Mouse (Mus musculus) hindbrain, embryonic 11.5 days (tissue): ENCODE data around the gene Gm21974. TPM values are rescaled to one million over a fixed set of nuclear protein-coding genes. Genes with fewer than 3 reads are reported as not detected.

ENCODE experiments used
- ATAC-seq: fragments of 200-750 bp; cut with Nextera tagmentation; 2 replicates; pipeline ENCODE4 v1.8.0; 2017; ENCODE audit warnings: mild to moderate bottlenecking, moderate TSS enrichment, moderate library complexity; ENCODE audit not compliant: low FRiP score
- DNase-seq: peaks from one replicate; pipeline ENCODE4 v3.0.0-alpha.2; 2015; ENCODE audit warnings: low spot score
- H3K27ac ChIP-seq: fragments of 300-500 bp; sonication (generic); 2 replicates; pipeline ENCODE4 v1.5.1; 2014; ENCODE audit warnings: mild to moderate bottlenecking, low read depth, low read length
- H3K27me3 ChIP-seq: fragments of 300-500 bp; sonication (generic); 2 replicates; pipeline ENCODE4 v1.6.1; 2014; ENCODE audit warnings: mild to moderate bottlenecking, low read length, moderate library complexity, mixed read lengths; ENCODE audit not compliant: control insufficient read depth, insufficient read depth
- H3K36me3 ChIP-seq: fragments of 300-500 bp; sonication (generic); 2 replicates; pipeline ENCODE4 v1.6.1; 2014; ENCODE audit warnings: mild to moderate bottlenecking, low read length, moderate library complexity, mixed read lengths; ENCODE audit not compliant: control insufficient read depth, insufficient read depth
- H3K4me1 ChIP-seq: fragments of 300-500 bp; sonication (generic); replicated peaks from 2 replicates; pipeline ENCODE4 v1.6.1; 2014; ENCODE audit warnings: low read length, mixed read lengths; ENCODE audit not compliant: control insufficient read depth, insufficient read depth
- H3K4me2 ChIP-seq: fragments of 300-500 bp; sonication (generic); replicated peaks from 2 replicates; pipeline ENCODE4 v1.6.1; 2014; ENCODE audit warnings: mild to moderate bottlenecking, low read depth, low read length
- H3K4me3 ChIP-seq: fragments of 300-500 bp; sonication (generic); 2 replicates; pipeline ENCODE4 v1.5.1; 2014; ENCODE audit warnings: low read depth, low read length
- H3K9ac ChIP-seq: fragments of 300-500 bp; sonication (generic); 2 replicates; pipeline ENCODE4 v1.6.1; 2014; ENCODE audit warnings: low read depth, low read length
- H3K9me3 ChIP-seq: fragments of 300-500 bp; sonication (generic); 2 replicates; pipeline ENCODE4 v1.6.1; 2016; ENCODE audit warnings: low read length; ENCODE audit not compliant: control insufficient read depth
- WGBS: fragments of 180-500 bp; shearing (Covaris S2); extraction: QIAGEN DNeasy Blood & Tissue Kit; methylation state at CpG from one replicate; pipeline ENCODE4 v1.1.7; 2014; 5-methylcytosine and 5-hydroxymethylcytosine counted together
- polyA plus RNA-seq: library from polyadenylated mRNA; unstranded; fragments of >200 nt; fragmentation: Nextera tagmentation; extraction: Ambion mirVana; gene quantifications from 2 replicates; pipeline ENCODE4 v1.2.1, GENCODE M21; 2014

Gene Gm21974
- polyA plus RNA-seq, 1 experiment from 2014 or later, result not detected

DNA sequence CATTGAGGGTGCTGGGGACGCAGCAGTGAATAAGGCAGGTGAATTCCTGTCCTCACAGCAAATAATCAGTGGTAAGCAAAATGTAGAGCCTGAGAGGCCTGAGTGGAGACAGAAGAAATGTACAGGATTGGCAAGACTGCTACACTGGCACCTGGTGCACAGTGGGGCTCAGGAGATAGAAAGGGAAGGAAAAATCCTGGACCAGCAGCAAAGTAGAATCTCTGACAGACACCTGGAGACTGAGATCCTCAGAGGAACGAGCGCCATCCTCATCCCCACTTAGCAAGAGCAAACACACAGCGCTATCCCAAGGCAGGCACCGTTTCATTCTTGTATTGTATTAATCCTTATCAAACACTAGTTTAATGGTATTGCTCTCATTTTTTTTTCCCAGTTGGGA is 57.8 kb downstream of the Gm21974 start:
- DNase-seq (no peak), ATAC-seq (no peak)
- Histone ChIP-seq H3K4me1 (no peaks in the 10 kb centered on the region; the same call in 1 of the 2 replicates), H3K27me3 (no peaks in the 10 kb centered on the region), H3K4me2 (no peak overlapping the region), H3K4me3 (no peak overlapping the region), H3K9me3 (no peaks in the 10 kb centered on the region), H3K27ac (no peak overlapping the region), H3K9ac (no peak overlapping the region), H3K36me3 (no peaks in the 10 kb centered on the region)
- WGBS, result 91% methylated on average over 5 of the region's 5 CpGs

Other genes with a start within 250 kb of the Gm21974 start
- gene Bcl7c, start 186.5 kb downstream of the Gm21974 start, polyA plus RNA-seq, result 58.4 and 61.5 TPM in 2 replicates
- gene Ctf1, start 182.7 kb downstream of the Gm21974 start, polyA plus RNA-seq, result 6.8 and 9.2 TPM in 2 replicates
- gene Ctf2, start 163.3 kb downstream of the Gm21974 start, polyA plus RNA-seq, result 0.15 and 0.22 TPM in 2 replicates
- gene Fbxl19, start 150.9 kb downstream of the Gm21974 start, polyA plus RNA-seq, result 6.2 and 10.7 TPM in 2 replicates
- 6.7 and 8.5 TPM in 2 replicates for gene Orai3, start 125.6 kb downstream of the Gm21974 start, polyA plus RNA-seq
- gene Setd1a, start 118.8 kb downstream of the Gm21974 start, polyA plus RNA-seq, result 21.3 and 22.4 TPM in 2 replicates
- not detected in 2 replicates for gene Gm49388, start 109.8 kb downstream of the Gm21974 start, polyA plus RNA-seq
- 7.6 and 7.8 TPM in 2 replicates for gene Hsd3b7, start 94.8 kb downstream of the Gm21974 start, polyA plus RNA-seq
- 11.6 and 15.0 TPM in 2 replicates for gene Stx4a, start 71.2 kb downstream of the Gm21974 start, polyA plus RNA-seq
- 9.1 and 10.1 TPM in 2 replicates for gene Stx1b, start 70.9 kb downstream of the Gm21974 start, polyA plus RNA-seq
- 16.5 and 21.5 TPM in 2 replicates for gene Zfp646, start 19.2 kb downstream of the Gm21974 start, polyA plus RNA-seq
- 23.1 and 23.3 TPM in 2 replicates for gene Zfp668, start 18.6 kb downstream of the Gm21974 start, polyA plus RNA-seq
- gene Prss53, start 4.5 kb downstream of the Gm21974 start, polyA plus RNA-seq, result 0.59 and 0.60 TPM in 2 replicates
- 48.0 and 53.9 TPM in 2 replicates for gene Vkorc1, start 163 bp upstream of the Gm21974 start, polyA plus RNA-seq
- gene Bckdk, start 8.6 kb upstream of the Gm21974 start, polyA plus RNA-seq, result 96.5 and 105 TPM in 2 replicates
- gene Kat8, start 17.1 kb upstream of the Gm21974 start, polyA plus RNA-seq, result 49.7 and 50.1 TPM in 2 replicates
- gene Prss8, start 34.6 kb upstream of the Gm21974 start, polyA plus RNA-seq, result 3.4 and 4.9 TPM in 2 replicates
- gene Prss36, start 51.3 kb upstream of the Gm21974 start, polyA plus RNA-seq, result 8.5 and 11.0 TPM in 2 replicates
- 58.7 and 65.0 TPM in 2 replicates for gene Fus, start 72.0 kb upstream of the Gm21974 start, polyA plus RNA-seq
- gene Pycard, start 98.4 kb upstream of the Gm21974 start, polyA plus RNA-seq, result 8.4 and 11.0 TPM in 2 replicates
- not detected in 2 replicates for gene Trim72, start 108.5 kb upstream of the Gm21974 start, polyA plus RNA-seq
- 0.42 TPM in 2 replicates for gene Itgam, start 167.2 kb upstream of the Gm21974 start, polyA plus RNA-seq
- not detected in 2 replicates for gene Gm49368, start 167.2 kb upstream of the Gm21974 start, polyA plus RNA-seq
- gene Itgax, start 234.1 kb upstream of the Gm21974 start, polyA plus RNA-seq, result not detected in 2 replicates